Mouse (Mus musculus) spleen, adult 2 months (tissue): ENCODE measurements around the gene Sart1. TPM values are rescaled to one million over a fixed set of nuclear protein-coding genes. Genes with fewer than 3 reads are reported as not detected.
"Not testable (repeated sequence)": the region's sequence is repeated elsewhere in the genome, so short reads cannot be mapped to it uniquely, and the experiment has no call there.

Experiments used
- DNase-seq, 2 experiments: peaks; one replicate each; pipeline versions ENCODE4 v3.0.0 to v3.0.0-alpha.2; 2012 to 2021; ENCODE audit warnings: low spot score in 2 of 2, low read depth in 1 of 2
- H3K27ac ChIP-seq: fragments of 200-500 bp; 2 replicates; pipeline ENCODE4 v1.5.1; 2012; ENCODE audit warnings: low read length, inconsistent platforms; ENCODE audit not compliant: insufficient read depth
- H3K27me3 ChIP-seq: fragments of 200-500 bp; 2 replicates; pipeline ENCODE4 v1.6.1; 2012; ENCODE audit warnings: mild to moderate bottlenecking, moderate library complexity, low read length, inconsistent platforms; ENCODE audit not compliant: control insufficient read depth, insufficient read depth
- H3K36me3 ChIP-seq: fragments of 200-500 bp; 2 replicates; pipeline ENCODE4 v1.6.1; 2012; ENCODE audit warnings: mild to moderate bottlenecking, low read length, inconsistent platforms; ENCODE audit not compliant: control insufficient read depth, insufficient read depth
- H3K4me1 ChIP-seq: fragments of 200-500 bp; 2 replicates; pipeline ENCODE4 v1.6.1; 2011; ENCODE audit warnings: inconsistent platforms; ENCODE audit not compliant: control insufficient read depth, insufficient read depth, insufficient read length
- H3K4me3 ChIP-seq: fragments of 200-500 bp; 2 replicates; pipeline ENCODE4 v1.5.1; 2011; ENCODE audit warnings: mild to moderate bottlenecking, inconsistent platforms; ENCODE audit not compliant: insufficient read depth, insufficient read length; ENCODE audit errors: extremely low read depth
- CTCF ChIP-seq: fragments of 200-500 bp; IDR thresholded peaks from 2 replicates; pipeline ENCODE4 v1.5.1; 2011; ENCODE audit warnings: mild to moderate bottlenecking, inconsistent platforms; ENCODE audit not compliant: insufficient read depth, insufficient read length, insufficient replicate concordance; ENCODE audit errors: extremely low read depth
- POLR2A ChIP-seq: fragments of 200-500 bp; IDR thresholded peaks from 2 replicates; pipeline ENCODE4 v1.6.1; 2011; ENCODE audit warnings: low read depth, low read length, inconsistent platforms
- WGBS: fragments of 180-500 bp; shearing (Covaris S2); methylation state at CpG from one replicate; pipeline ENCODE4 v1.1.7; 2018; 5-methylcytosine and 5-hydroxymethylcytosine counted together
- polyA plus RNA-seq: library from polyadenylated mRNA; depleted of rRNA; stranded (reverse); fragments of >200 nt; gene quantifications from 2 replicates; pipeline ENCODE4 v1.2.3, GENCODE M21; 2012

The Sart1 gene
- polyA plus RNA-seq, 1 experiment: 19.2 TPM

GRCm38 (mm10) chr19:5414534-5414957 lies 26.0 kb upstream of the Sart1 start:
- WGBS: 73% methylated on average over 2 of the region's 2 CpGs
- no peak overlapping the region for H3K27ac ChIP-seq
- H3K4me3 ChIP-seq: no peak overlapping the region
- H3K4me1 ChIP-seq: no peaks in the 10 kb centered on the region
- H3K27me3 ChIP-seq: no peaks in the 10 kb centered on the region
- no peak for DNase-seq
- TF ChIP-seq POLR2A (no peak), CTCF (no peak)
- H3K36me3 ChIP-seq: peaks cover 11% of the 10 kb centered on the region; the same call in 1 of the 2 replicates

- Histone ChIP-seq H3K4me3 (no peak overlapping the region), H3K4me1 (peaks cover 4% of the 10 kb centered on the region; the same call in 1 of the 2 replicates), H3K27me3 (no peaks in the 10 kb centered on the region), H3K36me3 (peaks cover 11% of the 10 kb centered on the region; the same call in 1 of the 2 replicates), H3K27ac (no peak overlapping the region)
- DNase-seq: no peak
- 87% methylated on average over 4 of the region's 4 CpGs for WGBS
- TF ChIP-seq CTCF (no peak), POLR2A (no peak)
Measured at GRCm38 (mm10) chr19:5413840-5414239, 25.3 kb upstream of the Sart1 start.

- H3K27me3 ChIP-seq: no peaks in the 10 kb centered on the region
- WGBS: 89% methylated on average over 5 of the region's 5 CpGs
Measured at GRCm38 (mm10) chr19:5411961-5412360, 23.5 kb upstream of the Sart1 start.

GRCm38 (mm10) chr19:5410641-5411040 lies 22.1 kb upstream of the Sart1 start:
- Histone ChIP-seq H3K4me3 (no peak overlapping the region), H3K27me3 (no peaks in the 10 kb centered on the region), H3K36me3 (no peaks in the 10 kb centered on the region; the same call in 1 of the 2 replicates), H3K27ac (no peak overlapping the region), H3K4me1 (peaks cover 12% of the 10 kb centered on the region)
- DNase-seq: no peak
- TF ChIP-seq POLR2A (no peak), CTCF (no peak)
- 96% methylated on average over 5 of the region's 5 CpGs for WGBS

More at GRCm38 (mm10) chr19:5411961-5412360, 23.5 kb upstream of the Sart1 start:
- TF ChIP-seq POLR2A: no peak
- no peak for TF ChIP-seq CTCF
- DNase-seq: no peak
- no peaks in the 10 kb centered on the region; the same call in 1 of the 2 replicates for H3K36me3 ChIP-seq
- peaks cover 12% of the 10 kb centered on the region for H3K4me1 ChIP-seq
- no peak overlapping the region for H3K4me3 ChIP-seq
- H3K27ac ChIP-seq: no peak overlapping the region

- peaks cover 12% of the 10 kb centered on the region for H3K4me1 ChIP-seq
- no peaks in the 10 kb centered on the region; the same call in 1 of the 2 replicates for H3K36me3 ChIP-seq
- no peaks in the 10 kb centered on the region for H3K27me3 ChIP-seq
- H3K27ac ChIP-seq: peak overlapping the region; percentile 97
- H3K4me3 ChIP-seq: no peak overlapping the region
- 75% methylated on average over 5 of the region's 5 CpGs for WGBS
- no peak for DNase-seq
- TF ChIP-seq CTCF (no peak), POLR2A (no peak)
Measured at GRCm38 (mm10) chr19:5409068-5409467, 20.6 kb upstream of the Sart1 start.

- 54% methylated on average over 13 of the region's 13 CpGs for WGBS
- H3K4me3 ChIP-seq: no peak overlapping the region
- H3K4me1 ChIP-seq: peaks cover 12% of the 10 kb centered on the region
- TF ChIP-seq CTCF (no peak), POLR2A (no peak)
- no peaks in the 10 kb centered on the region; the same call in 1 of the 2 replicates for H3K36me3 ChIP-seq
- no peak for DNase-seq
- peak overlapping the region; percentile 97 for H3K27ac ChIP-seq
- no peaks in the 10 kb centered on the region for H3K27me3 ChIP-seq
Measured at GRCm38 (mm10) chr19:5408057-5409001, 19.8 kb upstream of the Sart1 start.

GRCm38 (mm10) chr19:5407133-5407532 lies 18.6 kb upstream of the Sart1 start:
- WGBS: 15% methylated on average over 7 of the region's 7 CpGs
- peak; percentile 59 to 77 for DNase-seq
- Histone ChIP-seq H3K4me1 (peaks cover 12% of the 10 kb centered on the region), H3K27ac (peak overlapping the region; percentile 97), H3K27me3 (no peaks in the 10 kb centered on the region), H3K4me3 (peak overlapping the region; percentile 63), H3K36me3 (no peaks in the 10 kb centered on the region; the same call in 1 of the 2 replicates)
- no peak for TF ChIP-seq POLR2A
- peak; percentile 55; the same call in 1 of the 2 replicates for TF ChIP-seq CTCF

GRCm38 (mm10) chr19:5406531-5407126 lies 18.1 kb upstream of the Sart1 start:
- peak overlapping the region; percentile 63 for H3K4me3 ChIP-seq
- H3K4me1 ChIP-seq: peaks cover 12% of the 10 kb centered on the region
- DNase-seq: peak; percentile 33 to 65
- peak overlapping the region; percentile 97 for H3K27ac ChIP-seq
- WGBS: 4% methylated on average over 24 of the region's 25 CpGs
- not testable (repeated sequence) for H3K36me3 ChIP-seq, H3K27me3 ChIP-seq
